Mouse (Mus musculus) embryonic facial prominence, embryonic 12.5 days (tissue): Measurements from ENCODE around the gene Dpm2. TPM values are rescaled to one million over a fixed set of nuclear protein-coding genes. Genes with fewer than 3 reads are reported as not detected.

ENCODE experiments used
- ATAC-seq: fragments of 200-750 bp; cut with Nextera tagmentation; 2 replicates; pipeline ENCODE4 v1.8.0; 2017; ENCODE audit not compliant: insufficient number of reproducible peaks, insufficient read depth, low FRiP score, low TSS enrichment
- H3K27ac ChIP-seq: fragments of 300-500 bp; sonication (generic); 2 replicates; pipeline ENCODE4 v1.5.1; 2016; ENCODE audit warnings: mild to moderate bottlenecking
- H3K27me3 ChIP-seq: fragments of 300-500 bp; sonication (generic); 2 replicates; pipeline ENCODE4 v1.6.1; 2016; ENCODE audit warnings: mild to moderate bottlenecking, moderate library complexity
- H3K36me3 ChIP-seq: fragments of 300-500 bp; sonication (generic); 2 replicates; pipeline ENCODE4 v1.6.1; 2016; ENCODE audit warnings: mild to moderate bottlenecking
- H3K4me1 ChIP-seq: fragments of 300-500 bp; sonication (generic); 2 replicates; pipeline ENCODE4 v1.6.1; 2016
- H3K4me2 ChIP-seq: fragments of 300-500 bp; sonication (generic); replicated peaks from 2 replicates; pipeline ENCODE4 v1.6.1; 2016; ENCODE audit warnings: mild to moderate bottlenecking, moderate library complexity
- H3K4me3 ChIP-seq: fragments of 300-500 bp; sonication (generic); 2 replicates; pipeline ENCODE4 v1.5.1; 2016; ENCODE audit warnings: mild to moderate bottlenecking
- H3K9ac ChIP-seq: fragments of 300-500 bp; sonication (generic); 2 replicates; pipeline ENCODE4 v1.6.1; 2016; ENCODE audit warnings: mild to moderate bottlenecking, moderate library complexity
- H3K9me3 ChIP-seq: fragments of 300-500 bp; sonication (generic); 2 replicates; pipeline ENCODE4 v1.6.1; 2016; ENCODE audit warnings: mild to moderate bottlenecking, moderate library complexity
- WGBS: fragments of 180-500 bp; shearing (Covaris S2); methylation state at CpG from one replicate; pipeline ENCODE4 v1.1.7; 2016; 5-methylcytosine and 5-hydroxymethylcytosine counted together
- polyA plus RNA-seq: library from polyadenylated mRNA; unstranded; fragments of >200 nt; fragmentation: Nextera tagmentation; extraction: Ambion mirVana; gene quantifications from 2 replicates; pipeline ENCODE4 v1.2.1, GENCODE M21; 2016

Dpm2 gene
- polyA plus RNA-seq, 1 experiment from 2014 or later: 113 TPM

DNA sequence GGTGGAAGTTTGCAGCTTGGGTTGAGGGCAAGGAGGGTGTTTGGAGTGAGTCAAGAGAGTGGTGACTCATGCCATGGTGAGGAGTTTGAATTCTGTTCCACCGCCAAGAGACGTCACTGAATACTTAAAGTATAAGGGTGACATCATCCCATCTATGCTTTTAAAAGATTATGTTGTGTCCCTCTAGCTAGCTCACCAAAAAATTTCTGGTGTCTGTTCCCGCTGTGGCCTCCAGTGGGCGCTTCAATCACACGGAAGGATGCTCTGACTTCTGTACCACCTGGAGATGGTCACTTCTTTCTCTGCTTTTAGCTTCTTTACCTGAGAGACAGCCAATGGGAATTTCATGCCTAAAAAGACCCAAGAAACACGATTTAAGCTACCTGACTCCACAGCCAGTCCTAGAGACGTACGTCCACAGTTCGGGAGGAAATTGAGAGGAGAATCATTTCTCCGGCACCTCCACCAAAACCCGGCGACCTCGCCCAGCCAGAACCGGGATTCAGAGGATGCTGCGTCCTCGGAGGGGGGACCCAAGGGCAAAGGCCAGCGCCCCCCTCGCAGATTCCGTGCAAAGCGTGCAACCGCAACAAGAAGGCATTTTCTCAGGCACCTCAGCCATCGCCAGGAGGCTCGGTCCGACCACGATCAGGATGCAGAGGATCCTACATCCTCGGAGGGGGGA, 4.4 kb downstream of the Dpm2 start:
- Histone ChIP-seq H3K4me2 (peak overlapping the region; percentile 100), H3K9me3 (no peaks in the 10 kb centered on the region), H3K27ac (no peak overlapping the region), H3K4me1 (peaks cover 16% of the 10 kb centered on the region), H3K27me3 (peaks cover 29% of the 10 kb centered on the region), H3K36me3 (0 out of 2 replicates have a peak, but pooled peaks cover 5% of the 10 kb centered on the region), H3K9ac (peak overlapping the region; percentile 61), H3K4me3 (peak overlapping the region; percentile 56)
- no peak for ATAC-seq
- WGBS: 1% methylated on average over 26 of the region's 26 CpGs

DNA sequence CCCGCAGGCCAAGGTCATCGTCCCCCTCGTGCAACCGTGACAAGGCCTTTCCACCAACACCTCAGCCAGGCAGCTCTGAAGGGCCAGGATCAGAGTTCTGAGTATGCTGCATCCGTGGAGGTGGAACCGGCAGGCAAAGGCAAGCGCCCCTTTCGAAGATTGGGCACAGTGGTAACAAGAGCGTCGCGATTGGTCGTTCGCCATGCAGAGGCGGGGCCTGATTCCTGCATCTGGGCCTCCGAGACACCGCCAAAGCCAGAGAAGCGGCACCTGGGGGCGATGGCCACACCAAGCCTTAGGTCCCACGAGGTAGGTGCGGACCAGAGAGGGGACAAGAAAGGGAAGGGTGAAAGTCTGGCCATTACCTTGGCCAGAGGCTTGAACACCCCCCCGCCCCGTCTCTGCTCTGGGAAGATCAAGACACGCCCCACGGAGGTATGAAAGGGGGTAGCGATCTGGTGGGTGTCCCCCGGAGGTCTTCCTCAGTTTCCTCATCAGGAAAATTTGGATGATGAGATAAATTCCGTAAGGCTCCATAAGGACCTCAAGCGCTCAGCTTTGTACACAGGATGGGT, 5.0 kb downstream of the Dpm2 start, which contains the start of gene 9430097D07Rik:
Gene 9430097D07Rik (minus strand): TSS at position 99 of the 575 bp plus-strand sequence.
- WGBS: 6% methylated on average over 28 of the region's 28 CpGs
- peak within 1 kb of the TSS; percentile 56 for H3K4me3 ChIP-seq
- H3K9me3 ChIP-seq: no peaks in the 10 kb centered on the region
- peak; percentile 23; the same call in 1 of the 2 replicates for ATAC-seq
- peak within 1 kb of the TSS; percentile 61 for H3K9ac ChIP-seq
- H3K27ac ChIP-seq: no peak within 1 kb of the TSS
- H3K4me1 ChIP-seq: peaks cover 16% of the 10 kb centered on the region
- peaks cover 34% of the 10 kb centered on the region for H3K27me3 ChIP-seq
- H3K4me2 ChIP-seq: peak within 1 kb of the TSS; percentile 100
- H3K36me3 ChIP-seq: 0 out of 2 replicates have a peak, but pooled peaks cover 5% of the 10 kb centered on the region

DNA sequence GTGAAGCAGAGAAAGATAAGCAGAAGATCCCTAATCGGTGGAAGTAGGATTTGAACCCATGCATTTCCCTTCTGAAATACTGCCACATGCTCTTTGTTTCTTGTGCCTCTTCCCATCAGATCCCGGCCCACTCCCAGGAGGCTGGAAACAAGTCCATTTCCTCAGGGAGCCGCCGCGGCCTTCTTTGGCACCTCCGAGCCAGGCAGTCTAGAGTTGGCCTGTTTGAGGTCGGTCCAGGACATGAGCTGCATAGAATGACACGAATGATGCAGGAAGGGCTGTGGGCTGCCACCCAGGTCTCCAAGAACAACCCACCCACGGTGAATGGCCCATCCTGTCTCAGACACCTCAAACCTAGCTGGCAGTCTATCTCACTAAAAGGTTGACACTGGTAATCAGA, 5.9 kb downstream of the Dpm2 start:
- 90% methylated on average over 9 of the region's 9 CpGs for WGBS
- no peaks in the 10 kb centered on the region for H3K9me3 ChIP-seq
- peaks cover 34% of the 10 kb centered on the region for H3K27me3 ChIP-seq
- H3K4me3 ChIP-seq: no peak overlapping the region
- ATAC-seq: no peak
- H3K9ac ChIP-seq: no peak overlapping the region
- H3K4me1 ChIP-seq: peaks cover 13% of the 10 kb centered on the region
- H3K4me2 ChIP-seq: no peak overlapping the region
- 0 out of 2 replicates have a peak, but pooled peaks cover 5% of the 10 kb centered on the region for H3K36me3 ChIP-seq
- H3K27ac ChIP-seq: no peak overlapping the region

DNA sequence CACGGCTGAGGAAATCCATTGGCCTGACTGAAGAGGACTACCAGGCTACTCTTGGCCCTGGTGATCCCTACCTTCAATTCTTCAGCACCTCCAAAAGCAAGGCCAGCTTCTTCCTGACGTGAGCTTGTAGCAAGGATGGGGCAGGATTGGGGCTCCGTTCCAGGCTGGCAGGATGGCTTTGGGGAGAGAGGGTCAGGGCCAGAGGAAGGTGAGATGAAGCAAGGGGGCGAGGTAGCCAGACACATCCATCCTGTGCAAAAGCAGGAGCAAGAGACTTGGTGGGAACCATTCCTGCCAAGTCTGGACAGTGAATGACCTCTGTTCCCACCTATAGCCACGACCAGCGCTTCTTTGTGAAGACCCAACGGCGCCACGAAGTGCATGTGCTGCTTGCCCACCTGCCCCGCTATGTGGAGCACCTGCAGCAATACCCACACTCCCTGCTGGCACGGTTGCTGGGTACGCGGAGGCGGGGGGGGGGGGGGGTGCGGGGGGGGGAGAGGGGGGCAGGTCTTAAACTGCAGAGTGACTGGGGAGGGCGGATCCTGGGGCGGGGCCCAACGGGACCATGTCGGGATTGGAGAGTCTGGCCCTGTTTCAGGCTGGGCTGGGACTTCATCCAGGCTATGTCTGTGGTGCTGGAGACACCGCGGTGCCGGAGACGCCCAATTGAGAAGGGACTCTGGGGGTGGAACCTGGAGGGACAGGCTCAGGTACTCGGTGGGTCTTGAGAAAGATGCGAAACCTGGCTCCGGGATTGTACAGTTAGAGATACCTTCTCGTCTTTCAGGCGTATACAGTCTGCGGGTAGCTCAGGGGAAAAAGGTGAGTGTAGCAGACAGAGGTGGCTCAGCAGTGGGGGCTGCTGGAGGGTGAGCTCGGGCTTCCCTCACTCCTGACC, 7.7 kb downstream of the Dpm2 start:
- H3K27me3 ChIP-seq: peaks cover 45% of the 10 kb centered on the region
- WGBS: 41% methylated on average over 20 of the region's 30 CpGs
- H3K9ac ChIP-seq: no peak overlapping the region
- no peaks in the 10 kb centered on the region for H3K36me3 ChIP-seq
- no peak overlapping the region for H3K4me2 ChIP-seq
- peaks cover 7% of the 10 kb centered on the region; the same call in 1 of the 2 replicates for H3K4me1 ChIP-seq
- ATAC-seq: no peak
- no peak overlapping the region for H3K4me3 ChIP-seq
- H3K9me3 ChIP-seq: no peaks in the 10 kb centered on the region
- no peak overlapping the region for H3K27ac ChIP-seq

DNA sequence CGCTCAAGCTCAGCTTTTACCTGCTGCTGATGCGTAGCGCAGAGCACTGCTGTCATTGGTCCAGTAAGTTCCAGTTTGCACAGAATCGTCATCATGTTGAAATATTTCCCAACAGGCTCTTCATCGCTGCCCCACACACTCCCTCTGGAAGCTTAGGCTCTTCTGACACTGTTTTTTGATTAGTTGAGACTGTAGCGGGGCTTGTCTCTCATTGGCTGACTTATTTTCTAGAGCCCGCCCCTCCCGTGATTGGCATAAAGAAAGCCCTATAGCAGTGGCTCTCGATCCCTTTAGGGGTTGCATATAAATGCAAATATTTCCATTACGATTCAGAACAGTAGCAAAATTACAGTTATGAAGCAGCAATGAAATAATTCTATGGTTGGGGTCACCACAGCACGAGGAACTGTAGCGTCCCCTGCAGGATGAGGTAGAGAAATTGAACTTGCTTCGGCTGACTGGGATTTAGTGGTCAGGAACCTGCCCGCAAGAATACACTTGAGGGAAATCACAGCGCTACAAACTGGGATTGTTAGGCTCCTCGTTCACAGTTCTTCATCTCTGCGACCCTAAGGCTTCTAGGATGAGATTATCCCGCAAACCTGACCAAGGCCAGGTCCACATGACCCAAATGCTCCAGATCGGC, 10.9 kb downstream of the Dpm2 start:
- 36% methylated on average over 19 of the region's 19 CpGs for WGBS
- H3K4me2 ChIP-seq: peak overlapping the region; percentile 33; the same call in 1 of the 2 replicates

DNA sequence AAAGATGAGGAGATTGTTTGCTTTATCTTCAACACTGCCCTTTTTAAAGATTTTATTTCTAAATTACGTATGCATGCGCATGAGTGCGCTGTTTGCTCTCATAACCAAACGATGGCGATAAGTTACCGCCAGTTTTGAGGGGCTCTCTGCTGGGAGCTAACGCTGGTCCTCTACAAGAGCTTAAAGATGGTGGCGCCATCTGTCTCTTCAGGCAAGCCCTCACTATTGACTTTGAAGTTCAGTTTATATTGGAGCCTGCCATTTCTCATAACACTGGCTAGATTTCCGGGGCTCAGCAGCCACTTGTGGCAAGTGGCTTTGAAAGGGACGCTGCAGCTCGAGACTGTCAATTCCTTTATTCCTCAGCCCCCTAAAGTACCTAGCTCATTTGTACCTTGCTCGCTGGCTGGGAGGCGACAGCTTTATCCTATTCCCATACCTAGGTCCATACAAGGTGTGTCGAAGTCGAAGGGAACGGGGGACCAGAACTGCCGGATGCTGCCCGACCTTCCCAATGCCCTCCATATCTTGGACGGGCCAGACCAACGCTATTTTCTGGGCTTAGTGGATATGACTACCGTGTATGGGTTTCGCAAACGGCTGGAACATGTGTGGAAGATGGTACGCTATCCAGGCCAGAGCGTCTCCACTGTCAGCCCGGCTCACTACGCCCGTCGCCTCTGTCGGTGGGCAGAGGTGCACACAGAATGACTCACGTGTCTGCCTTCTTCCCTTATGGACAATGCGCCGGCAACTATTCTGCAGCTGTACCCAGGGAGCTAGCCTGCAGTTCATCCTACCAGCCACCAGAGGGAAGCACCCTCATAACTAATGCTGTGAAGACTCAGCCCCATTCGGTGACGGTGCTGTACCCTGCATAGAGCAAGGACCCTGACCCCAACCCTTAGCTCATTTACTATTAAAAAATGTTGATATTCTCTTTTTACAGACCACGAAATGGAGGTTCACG, 12.5 kb downstream of the Dpm2 start:
- Histone ChIP-seq H3K27ac (no peak overlapping the region), H3K36me3 (no peaks in the 10 kb centered on the region), H3K9ac (no peak overlapping the region), H3K9me3 (no peaks in the 10 kb centered on the region), H3K4me1 (peaks cover 14% of the 10 kb centered on the region), H3K27me3 (peaks cover 35% of the 10 kb centered on the region), H3K4me2 (peak overlapping the region; percentile 53), H3K4me3 (peak overlapping the region; percentile 23; the same call in 1 of the 2 replicates)
- 15% methylated on average over 37 of the region's 37 CpGs for WGBS
- ATAC-seq: peak; percentile 49

More for the DNA sequence above, 10.9 kb downstream of the Dpm2 start:
- Histone ChIP-seq H3K4me1 (0 out of 2 replicates have a peak, but pooled peaks cover 6% of the 10 kb centered on the region), H3K4me3 (peak overlapping the region; percentile 22), H3K9me3 (no peaks in the 10 kb centered on the region), H3K9ac (no peak overlapping the region), H3K36me3 (no peaks in the 10 kb centered on the region), H3K27ac (no peak overlapping the region), H3K27me3 (peaks cover 45% of the 10 kb centered on the region)
- ATAC-seq: no peak

DNA sequence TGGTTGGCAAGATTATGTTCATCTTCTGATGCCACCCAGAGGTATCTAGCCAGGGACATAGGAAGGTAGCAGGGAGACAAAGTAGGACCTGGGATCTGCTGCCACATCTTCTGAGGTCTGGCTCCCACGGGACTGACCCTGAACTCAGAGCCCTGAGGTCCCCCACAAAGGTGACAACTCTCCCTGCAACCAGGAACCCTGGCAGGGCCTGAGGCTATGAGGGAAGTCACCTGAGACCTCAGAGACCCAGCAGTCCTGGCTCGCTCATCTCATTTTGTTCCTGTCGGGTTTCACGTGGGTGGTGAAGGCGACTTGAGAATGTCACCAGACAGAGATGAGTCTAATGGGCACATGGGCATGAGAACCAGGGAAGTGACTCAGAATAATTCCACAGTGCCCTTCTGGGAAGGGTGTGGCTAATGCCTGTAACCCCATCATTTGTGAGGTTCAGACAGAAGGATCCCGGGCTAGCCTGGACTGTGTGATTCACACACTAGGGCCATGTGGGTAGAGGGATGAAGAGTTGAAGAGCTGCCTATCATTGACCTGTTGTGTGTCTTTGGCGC, 14.6 kb downstream of the Dpm2 start:
- Histone ChIP-seq H3K4me3 (no peak overlapping the region), H3K36me3 (0 out of 2 replicates have a peak, but pooled peaks cover 4% of the 10 kb centered on the region), H3K9me3 (no peaks in the 10 kb centered on the region), H3K27ac (no peak overlapping the region), H3K27me3 (peaks cover 15% of the 10 kb centered on the region), H3K4me1 (peaks cover 13% of the 10 kb centered on the region), H3K9ac (no peak overlapping the region), H3K4me2 (no peak overlapping the region)
- ATAC-seq: no peak
- 80% methylated on average over 7 of the region's 7 CpGs for WGBS

DNA sequence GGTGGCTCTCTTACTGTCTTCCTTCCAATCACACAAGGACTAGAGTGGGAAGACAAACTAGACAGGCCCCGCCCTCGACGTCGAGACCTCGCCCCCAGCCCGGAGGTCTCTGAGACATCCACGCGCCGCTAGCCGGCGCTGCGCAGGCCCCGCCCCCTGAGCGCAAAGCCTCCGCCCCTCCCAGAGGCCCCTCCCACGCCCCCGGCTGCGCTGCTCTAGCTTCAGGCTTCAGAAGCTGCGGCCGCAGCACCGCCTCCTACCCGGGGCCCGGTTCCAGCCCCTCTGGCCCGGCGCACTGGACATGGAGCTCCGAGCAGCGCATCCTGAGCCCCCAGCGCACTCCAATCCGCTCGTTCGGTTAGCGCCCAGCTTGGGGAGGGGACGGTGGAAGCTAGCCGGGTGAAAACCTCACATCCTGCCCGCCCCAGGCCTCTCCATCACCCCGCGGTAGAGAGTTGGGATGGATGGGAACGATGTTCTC, 16.3 kb downstream of the Dpm2 start, which contains the start of gene St6galnac4:
Gene St6galnac4 (plus strand): TSS at position 225 of the 481 bp plus-strand sequence.
- Histone ChIP-seq H3K4me1 (peaks cover 13% of the 10 kb centered on the region), H3K27me3 (peaks cover 11% of the 10 kb centered on the region), H3K36me3 (0 out of 2 replicates have a peak, but pooled peaks cover 4% of the 10 kb centered on the region), H3K9me3 (no peaks in the 10 kb centered on the region), H3K4me2 (peak within 1 kb of the TSS; percentile 62), H3K9ac (peak within 1 kb of the TSS; percentile 63), H3K27ac (peak within 1 kb of the TSS; percentile 66), H3K4me3 (peak within 1 kb of the TSS; percentile 58)
- under 1% methylated on average over 38 of the region's 38 CpGs for WGBS
- ATAC-seq: peak; percentile 71

DNA sequence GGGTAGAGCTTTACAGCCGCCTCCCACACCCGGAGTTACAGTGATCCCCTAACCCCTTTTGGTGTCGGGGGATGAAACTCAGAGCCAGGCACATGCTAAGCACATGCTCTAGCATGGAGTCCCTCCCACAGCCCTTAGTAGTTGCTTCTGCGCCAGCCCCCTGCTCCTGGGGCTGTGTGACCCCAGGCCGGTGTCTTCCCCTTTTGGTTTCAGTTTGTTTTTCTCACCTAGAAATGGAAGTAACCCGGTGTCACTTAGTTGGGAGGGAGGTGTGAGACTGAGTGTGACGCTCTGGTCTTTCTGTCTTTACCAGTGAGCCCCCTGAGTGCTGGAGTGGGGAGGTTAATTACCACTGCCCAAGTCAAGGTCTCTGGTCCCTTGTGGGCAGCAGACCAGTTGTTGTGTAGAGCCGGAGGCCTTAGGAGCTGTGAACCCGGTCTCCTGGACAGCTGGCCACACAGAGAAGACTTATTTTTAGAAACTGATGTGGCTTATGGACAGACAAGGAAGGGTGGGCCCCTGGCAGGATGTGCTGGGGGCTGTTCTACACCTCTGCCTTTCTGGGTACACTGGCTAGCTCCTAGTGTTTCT, 17.2 kb downstream of the Dpm2 start:
- Histone ChIP-seq H3K4me3 (peak overlapping the region; percentile 58), H3K4me1 (peaks cover 13% of the 10 kb centered on the region), H3K9me3 (no peaks in the 10 kb centered on the region), H3K27me3 (peaks cover 4% of the 10 kb centered on the region; the same call in 1 of the 2 replicates), H3K36me3 (0 out of 2 replicates have a peak, but pooled peaks cover 4% of the 10 kb centered on the region), H3K4me2 (peak overlapping the region; percentile 62), H3K27ac (no peak overlapping the region), H3K9ac (peak overlapping the region; percentile 63)
- 37% methylated on average over 9 of the region's 9 CpGs for WGBS
- ATAC-seq: no peak
